Mouse (Mus musculus): Measurements from ENCODE around the gene Gm20826.
"Not testable (repeated sequence)": the region's sequence is repeated elsewhere in the genome, so short reads cannot be mapped to it uniquely, and the experiment has no call there.

Gm20826 gene

GRCm38 (mm10) chrY:7638389-7638788, at the start of gene Gm20826:
Gene Gm20826 (minus strand): TSS chrY:7638489.
- in situ Hi-C loops (cut with MboI; ENCODE audit: low pct_unique_long_range_greater_than_20kb in 1 of 2, low sequenced_read_pairs in 2 of 2, unreplicated experiment in 1 of 2): not testable (repeated sequence)
